Mouse (Mus musculus) R1 (cell line): ENCODE measurements around the gene Higd2a.

Source experiments
- DNase-seq: peaks from one replicate; pipeline ENCODE4 v3.0.0-alpha.2; 2018; ENCODE audit warnings: low read depth, low spot score

The Higd2a gene

GRCm38 (mm10) chr13:54589996-54590951, at the start of gene Higd2a, which contains the start of gene Nop16:
TSS of gene Higd2a (plus strand) at chr13:54590207.
TSS of gene Nop16 (minus strand) at chr13:54590090.
- peak; percentile 99 for DNase-seq

DNA sequence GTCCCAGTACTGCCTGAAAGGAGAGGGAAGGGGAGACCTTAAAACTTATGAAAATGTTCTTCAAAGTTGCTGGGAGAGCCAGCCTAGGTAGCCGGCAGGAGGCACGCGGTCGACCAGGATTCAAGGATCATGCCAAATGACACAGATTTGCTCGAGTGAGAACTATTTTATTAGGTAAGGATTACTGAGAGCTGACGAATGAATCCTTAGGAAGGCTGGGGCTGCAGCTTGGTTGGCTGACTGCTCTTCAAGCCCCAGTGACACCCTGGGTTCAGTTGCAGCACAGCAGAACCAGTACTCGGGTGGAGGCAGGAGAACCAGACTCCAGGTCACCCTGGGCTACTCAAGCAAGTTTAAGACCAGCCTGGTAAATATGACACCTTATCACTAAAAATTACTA, 42.0 kb upstream of the Higd2a start:
- no peak for DNase-seq

- DNase-seq: no peak
Measured at GRCm38 (mm10) chr13:54556176-54556575, 33.8 kb upstream of the Higd2a start.

DNA sequence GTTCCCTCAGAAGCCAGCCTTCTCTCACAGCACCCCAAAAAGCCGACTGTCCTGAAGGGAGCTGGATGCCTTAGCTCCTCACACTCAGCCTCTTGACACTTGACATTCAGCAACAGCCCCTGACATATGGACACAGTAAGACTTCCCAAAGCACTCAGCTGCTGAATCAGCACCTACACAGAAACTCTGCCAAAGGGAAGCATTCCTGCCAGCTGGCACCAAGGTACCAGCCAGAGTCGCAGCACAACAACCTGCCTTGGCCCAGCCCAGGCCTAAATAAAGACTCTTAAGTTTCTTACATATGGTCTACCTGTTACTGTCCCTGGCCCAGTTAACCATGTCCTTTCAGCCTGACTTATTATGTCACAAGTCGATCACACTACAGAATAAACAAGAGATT, 33.2 kb upstream of the Higd2a start:
- DNase-seq: no peak

DNA sequence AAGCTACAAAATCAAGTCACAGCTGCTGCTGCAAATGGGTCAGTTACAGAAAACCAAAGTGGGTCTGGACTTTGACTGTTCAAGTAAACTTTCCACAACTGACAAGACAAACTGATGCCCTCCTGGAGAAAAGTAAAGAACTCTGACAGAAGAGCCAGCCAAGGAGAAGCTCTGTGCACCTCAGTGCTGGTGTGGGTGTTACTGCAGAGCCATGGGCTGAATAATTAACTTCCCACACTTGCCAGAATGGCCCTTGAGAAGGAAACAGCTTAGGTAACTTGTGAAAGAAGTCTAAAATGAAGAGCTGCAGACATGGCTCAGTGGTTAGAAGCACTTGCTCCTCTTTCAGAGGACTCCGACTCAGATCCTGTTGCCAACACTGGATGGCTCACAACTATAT, 32.4 kb upstream of the Higd2a start:
- no peak for DNase-seq

- no peak for DNase-seq
Measured at GRCm38 (mm10) chr13:54559656-54560055, 30.4 kb upstream of the Higd2a start.

DNA sequence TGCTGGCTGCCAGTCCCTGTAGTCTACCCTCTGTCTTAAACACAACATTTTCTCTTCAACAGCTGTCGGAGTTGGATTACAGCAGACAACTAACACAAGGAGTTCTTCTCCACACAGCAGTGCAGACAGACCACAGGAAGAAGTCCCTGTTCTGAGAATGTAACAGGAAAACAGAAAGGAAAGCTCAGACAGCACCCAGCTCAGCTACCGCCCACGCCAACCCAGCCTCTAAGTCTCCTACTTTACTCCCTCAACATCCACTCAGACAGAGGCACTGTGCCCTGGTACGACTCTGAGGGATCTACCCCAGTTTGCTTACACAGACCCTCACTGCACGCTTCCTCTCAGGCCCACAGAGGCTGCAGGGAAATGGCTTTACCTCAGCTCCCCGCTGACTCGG, 29.4 kb upstream of the Higd2a start:
- no peak for DNase-seq

DNA sequence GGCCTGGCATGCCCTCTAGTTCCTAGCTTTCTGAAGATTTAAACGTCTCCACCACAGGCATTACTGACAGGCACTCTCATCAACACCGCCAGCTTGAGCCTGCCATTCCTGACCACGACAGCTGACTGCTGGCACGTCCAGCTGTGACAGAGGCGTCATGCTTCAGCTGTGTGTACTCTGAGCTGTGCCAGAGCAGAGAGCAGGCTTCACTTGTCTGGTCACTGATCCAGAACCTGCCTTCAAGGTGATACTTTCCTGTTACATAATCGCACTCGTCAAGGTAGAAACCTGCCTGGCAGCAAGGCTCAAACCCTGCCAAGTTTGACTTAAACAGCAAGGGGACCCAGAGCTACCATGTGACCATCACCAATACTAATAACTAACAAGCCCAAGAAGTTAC, 27.4 kb upstream of the Higd2a start:
- DNase-seq: no peak

DNA sequence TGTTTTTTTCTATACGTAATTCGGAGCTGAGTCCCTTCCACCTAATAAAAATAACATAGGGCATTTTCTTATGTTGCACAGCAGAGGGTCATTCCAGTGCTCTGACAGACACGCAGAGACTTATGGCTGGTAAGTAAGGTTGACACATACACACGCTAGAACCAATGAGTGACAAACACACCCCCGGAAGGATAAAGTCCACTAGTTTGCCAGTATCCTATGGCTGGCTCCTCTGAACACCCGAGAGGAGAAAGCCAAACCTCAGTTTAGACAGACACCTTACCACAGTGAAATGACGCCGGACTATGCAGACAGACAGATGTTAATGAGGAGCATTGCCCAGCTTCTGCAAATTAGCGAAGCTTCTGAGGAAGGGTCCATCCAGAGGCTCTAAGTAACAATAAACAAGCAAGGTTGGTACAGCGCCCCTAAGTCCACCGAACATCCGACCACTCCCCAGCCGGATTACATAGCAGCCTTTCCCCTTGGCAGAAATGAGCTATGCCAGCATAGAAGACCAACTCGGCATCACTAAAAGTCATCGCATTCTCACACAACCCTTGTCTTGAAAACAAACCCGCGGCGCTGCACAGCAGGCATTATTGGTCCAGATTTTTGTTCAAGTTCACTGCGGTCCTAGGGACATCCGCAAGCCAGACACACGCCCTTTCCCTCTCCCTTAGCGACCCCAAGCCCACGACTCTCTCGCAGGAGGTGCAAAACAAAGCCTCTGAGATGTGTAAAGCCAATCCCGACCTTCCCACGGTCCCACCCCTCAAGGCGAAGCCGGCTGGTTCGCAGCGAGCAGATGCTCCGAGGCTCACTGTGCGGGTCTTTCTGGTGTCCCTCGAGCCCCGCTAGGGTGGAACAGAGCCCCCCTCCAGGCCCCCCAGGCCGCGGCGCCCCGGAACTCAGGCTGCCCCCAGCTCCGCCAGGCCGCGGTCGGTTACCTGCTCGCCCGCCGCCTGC, 25.5 kb upstream of the Higd2a start:
- peak; percentile 64 for DNase-seq

GRCm38 (mm10) chr13:54565201-54565581, 24.8 kb upstream of the Higd2a start, which contains the start of gene 4833439L19Rik:
TSS of gene 4833439L19Rik (minus strand) at chr13:54565435.
- peak; percentile 97 for DNase-seq

DNA sequence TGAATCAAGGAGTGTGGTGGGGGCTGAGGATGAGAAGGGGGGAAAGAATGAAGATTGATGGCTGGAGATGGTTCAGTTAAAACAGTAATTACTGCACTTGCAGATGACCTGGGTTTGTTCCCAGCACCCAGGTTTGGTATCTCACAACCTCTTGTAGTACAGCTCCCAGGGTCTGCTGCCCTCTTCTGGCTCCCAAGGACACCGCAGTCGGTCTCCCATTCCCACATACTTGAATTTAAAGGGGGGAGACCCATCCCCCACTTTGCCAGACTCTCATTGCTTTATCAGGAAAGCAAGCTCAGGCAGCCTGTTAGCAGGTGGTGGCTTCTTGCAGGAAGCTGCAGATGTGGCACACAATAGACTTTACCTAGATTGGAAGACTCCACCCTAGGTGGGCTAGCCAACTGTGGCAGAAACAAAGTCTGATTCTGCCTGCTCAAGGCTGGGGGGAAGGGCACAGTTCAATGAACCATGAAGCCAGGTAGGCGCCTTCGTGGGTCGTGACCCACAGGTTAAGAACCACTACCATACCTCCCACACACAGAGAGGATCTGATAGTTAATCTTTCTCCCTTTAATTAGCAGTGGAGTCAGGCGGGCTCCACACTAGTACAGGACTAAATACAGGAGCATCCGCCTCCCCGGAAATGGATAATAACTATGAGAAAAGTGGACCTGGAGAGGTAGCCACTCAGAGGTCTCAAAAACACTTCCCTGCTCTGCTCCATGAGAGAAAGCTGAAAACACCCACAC, 24.2 kb upstream of the Higd2a start:
- DNase-seq: peak; percentile 97

GRCm38 (mm10) chr13:54568380-54568779, 21.6 kb upstream of the Higd2a start:
- DNase-seq: peak; percentile 78

DNA sequence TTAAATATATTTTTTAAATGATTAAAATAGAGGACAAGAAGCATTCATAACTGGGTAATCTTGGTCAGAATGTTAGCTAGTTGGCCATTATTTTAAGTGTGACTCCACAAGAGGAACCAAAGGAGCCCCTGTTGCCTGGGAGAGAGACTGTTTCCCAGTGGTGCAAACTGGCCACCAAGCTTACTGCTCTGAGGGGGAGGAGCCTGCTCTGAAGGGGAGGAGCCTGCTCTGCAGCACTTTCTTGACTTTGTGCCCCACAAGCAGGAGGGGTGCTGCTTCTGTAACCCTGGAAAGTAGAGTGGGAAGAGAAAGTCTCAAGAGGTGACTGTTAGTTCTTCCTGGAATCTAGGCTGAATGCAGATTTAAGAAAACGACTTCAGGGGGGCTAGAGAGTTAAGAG, 20.7 kb upstream of the Higd2a start:
- DNase-seq: peak; percentile 71

DNA sequence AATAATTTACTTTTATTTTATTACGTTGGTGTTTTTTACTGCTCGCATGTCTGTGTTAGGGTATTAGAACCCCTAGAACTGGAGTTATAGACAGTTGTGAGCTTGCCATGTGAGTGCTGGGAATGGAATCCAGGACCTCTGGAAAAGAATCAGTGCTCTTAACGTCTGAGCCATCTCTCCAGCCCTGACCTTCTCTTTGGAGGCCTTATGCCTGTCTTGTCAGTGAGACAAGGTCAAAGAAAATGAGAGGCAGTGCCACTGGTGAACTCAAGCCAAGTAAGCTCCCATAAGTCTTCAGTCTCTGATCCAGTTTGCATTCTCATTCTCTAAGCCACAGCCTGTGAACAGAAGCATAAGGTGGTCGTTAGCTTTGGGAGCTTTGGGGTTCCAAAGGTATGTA, 19.3 kb upstream of the Higd2a start:
- DNase-seq: no peak

- DNase-seq: peak; percentile 27
Measured at GRCm38 (mm10) chr13:54571637-54572036, 18.4 kb upstream of the Higd2a start.

- DNase-seq: no peak
Measured at GRCm38 (mm10) chr13:54572621-54573020, 17.4 kb upstream of the Higd2a start.

DNA sequence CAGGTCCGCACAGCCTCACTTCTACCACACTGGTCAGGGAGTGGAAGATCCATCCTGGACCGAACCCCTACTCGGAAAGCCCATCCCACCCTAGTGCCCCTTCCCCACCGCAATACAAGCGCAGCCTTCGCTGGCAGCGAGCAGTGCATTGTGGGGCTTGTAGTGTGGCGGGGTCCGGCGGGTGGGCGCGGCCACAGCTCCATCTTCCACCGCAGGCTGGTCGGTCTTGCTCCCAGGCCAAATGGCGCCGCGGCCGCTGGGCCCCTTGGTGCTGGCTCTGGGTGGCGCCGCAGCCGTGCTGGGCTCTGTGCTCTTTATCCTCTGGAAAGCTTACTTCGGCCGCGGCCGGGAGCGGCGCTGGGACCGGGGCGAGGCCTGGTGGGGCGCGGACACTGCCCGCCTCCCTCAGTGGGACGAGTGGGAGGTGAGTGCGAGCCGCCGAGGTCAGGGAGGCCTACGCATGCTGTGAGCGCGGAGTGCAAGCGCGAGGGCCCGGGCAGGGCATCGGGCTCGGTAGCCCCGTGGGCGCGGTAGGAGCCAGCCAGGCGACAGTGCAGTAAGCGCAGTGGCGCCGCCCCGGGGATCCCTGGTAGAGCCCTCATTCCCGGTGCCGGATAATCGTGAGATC, 15.0 kb upstream of the Higd2a start, which contains the start of gene Arl10:
Arl10 (plus strand) TSS at position 162 of the 628 bp plus-strand sequence.
- peak; percentile 77 for DNase-seq

DNA sequence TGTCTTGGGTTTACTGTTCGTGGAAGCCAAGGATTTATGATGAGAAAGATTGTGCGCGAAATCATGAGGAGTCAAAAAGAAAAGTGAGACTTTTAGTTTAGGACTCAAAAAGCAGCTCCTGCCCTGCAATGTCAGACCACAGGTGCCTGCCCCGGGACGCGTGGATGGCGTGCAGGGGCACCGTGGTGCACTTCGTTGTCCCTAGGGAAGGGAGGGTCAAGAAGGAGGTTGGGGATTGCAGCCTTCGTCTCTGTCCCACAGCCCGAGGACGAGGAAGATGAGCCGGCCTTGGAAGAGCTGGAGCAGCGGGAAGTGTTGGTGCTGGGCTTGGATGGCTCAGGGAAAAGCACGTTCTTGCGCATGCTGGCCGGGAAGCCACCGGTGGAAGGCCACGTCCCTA, 14.5 kb upstream of the Higd2a start:
- DNase-seq: no peak

- peak; percentile 72 for DNase-seq
Measured at GRCm38 (mm10) chr13:54577652-54578507, 12.1 kb upstream of the Higd2a start.

- DNase-seq: no peak
Measured at GRCm38 (mm10) chr13:54581385-54581784, 8.6 kb upstream of the Higd2a start.
